Mouse (Mus musculus): ENCODE measurements around the gene Aqr. TPM values are rescaled to one million over a fixed set of nuclear protein-coding genes. Genes with fewer than 3 reads are reported as not detected.

The Aqr gene
- polyA plus RNA-seq, 1 experiment from 2014 or later: 53.2 TPM

DNA sequence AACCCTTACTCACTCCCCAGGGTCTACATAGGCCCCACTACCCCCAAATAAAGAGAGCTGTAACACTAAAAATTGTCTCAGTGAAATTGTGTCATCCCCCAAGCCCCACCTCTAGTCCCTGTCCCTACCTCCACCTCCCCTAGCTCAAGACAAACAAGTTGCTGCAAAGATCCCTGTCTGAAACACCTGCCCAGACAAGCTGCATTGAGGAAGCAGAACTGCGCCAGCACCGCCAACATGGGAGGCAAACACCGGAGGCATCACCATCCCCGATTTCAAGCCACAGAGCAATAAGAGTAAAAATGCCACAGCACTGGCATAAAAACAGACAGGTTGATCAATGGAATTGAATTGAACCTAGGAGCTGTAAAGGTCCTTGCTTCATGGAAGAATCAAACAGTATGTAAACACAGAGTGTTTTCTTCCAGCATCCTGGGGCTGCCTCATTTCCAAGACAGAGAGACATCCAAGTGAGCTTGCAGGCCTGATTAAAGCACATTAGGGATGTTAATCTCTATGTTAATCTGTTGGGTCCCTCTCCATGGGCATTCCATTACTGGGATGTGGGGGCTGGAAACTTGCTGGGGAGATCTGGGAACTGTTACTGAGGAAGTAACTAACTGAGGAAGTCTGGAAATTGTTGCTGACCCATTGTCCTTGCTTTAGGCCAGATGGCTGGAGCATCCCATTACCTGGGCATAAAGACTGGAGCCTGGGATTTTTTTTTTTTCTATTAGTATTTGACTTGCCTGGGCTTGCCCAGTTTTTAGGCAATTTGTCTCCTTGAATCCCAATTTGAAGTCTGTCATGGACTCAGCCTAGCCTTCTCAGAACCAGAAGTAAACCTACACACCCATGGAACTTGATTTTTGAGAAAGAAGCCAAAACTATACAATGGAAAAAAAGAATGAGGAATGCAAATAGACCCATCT lies 8.8 kb downstream of the Aqr start:
- Histone ChIP-seq H3K4me2 (ENCODE audit: low read length) (no peak overlapping the region), H3K27me3 (replicated peaks; ENCODE audit: control insufficient read depth, insufficient read depth, low read length) (no peaks in the 10 kb centered on the region), H3K27ac (ENCODE audit: low read depth) (no peak overlapping the region), H3K9me3 (ENCODE audit: control insufficient read depth, low read length) (no peaks in the 10 kb centered on the region), H3K4me1 (replicated peaks; ENCODE audit: control insufficient read depth, insufficient read depth, low read length) (peaks cover 7% of the 10 kb centered on the region), H3K4me3 (ENCODE audit: low read depth, low read length) (no peak overlapping the region), H3K9ac (ENCODE audit: low read length) (no peak overlapping the region), H3K36me3 (ENCODE audit: control insufficient read depth, insufficient read depth, low read length) (no peaks in the 10 kb centered on the region)
- no peak for DNase-seq (ENCODE audit: low spot score)
- WGBS: 42% methylated on average over 4 of the region's 4 CpGs
- ATAC-seq (replicated peaks; ENCODE audit: low FRiP score, low TSS enrichment, low read depth): no peak

DNA sequence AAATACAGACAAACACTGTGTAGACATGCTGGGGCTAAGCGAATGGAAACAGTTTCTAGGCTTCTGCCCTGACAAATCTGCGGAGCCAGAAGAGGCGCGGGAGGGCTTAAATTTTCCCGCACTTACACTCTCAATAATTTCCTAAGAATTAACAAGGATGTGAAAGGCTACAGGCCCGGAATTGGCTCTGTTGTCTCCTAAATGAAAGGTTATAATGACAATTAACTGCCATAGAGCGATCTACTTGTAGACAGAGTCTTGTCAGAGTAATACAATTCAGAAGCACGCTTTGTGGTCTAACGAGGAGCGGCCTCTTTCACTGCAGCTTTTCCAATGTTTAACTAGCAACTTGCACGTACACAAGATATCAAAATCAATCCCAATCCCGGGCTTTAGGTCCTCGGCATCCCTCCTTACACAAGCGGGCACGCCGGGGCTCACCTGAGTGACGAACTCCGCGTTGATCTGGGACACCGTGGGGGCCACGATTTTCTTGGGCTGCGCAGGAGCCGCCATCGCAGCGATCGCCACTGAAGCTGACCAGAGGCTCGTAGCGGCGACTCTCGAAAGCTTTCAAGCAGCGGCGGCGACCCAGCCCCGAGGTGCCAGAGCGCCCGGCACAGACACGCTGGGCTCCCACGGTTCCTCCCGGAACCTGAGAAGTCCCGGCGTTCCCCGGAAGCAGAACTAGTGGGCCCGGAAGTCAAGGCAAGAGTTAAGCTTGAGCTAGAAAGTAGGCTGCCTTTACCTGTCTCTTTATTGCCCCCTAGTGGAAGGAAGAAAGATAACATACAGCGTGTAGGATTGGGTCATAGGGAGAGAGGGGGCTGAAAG lies 12.0 kb downstream of the Aqr start:
- ATAC-seq (replicated peaks; ENCODE audit: low FRiP score, low TSS enrichment, low read depth) (peak; percentile 94), DNase-seq (ENCODE audit: low spot score) (peak; percentile 81)
- WGBS: under 1% methylated on average over 44 of the region's 44 CpGs
- H3K27ac ChIP-seq (ENCODE audit: low read depth): no peak overlapping the region
- no peaks in the 10 kb centered on the region for H3K9me3 ChIP-seq (ENCODE audit: control insufficient read depth, low read length)
- H3K9ac ChIP-seq (ENCODE audit: low read length): peak overlapping the region; percentile 92
- H3K4me2 ChIP-seq (ENCODE audit: low read length): peak overlapping the region; percentile 71
- peaks cover 7% of the 10 kb centered on the region for H3K4me1 ChIP-seq (replicated peaks; ENCODE audit: control insufficient read depth, insufficient read depth, low read length)
- no peaks in the 10 kb centered on the region for H3K27me3 ChIP-seq (replicated peaks; ENCODE audit: control insufficient read depth, insufficient read depth, low read length)
- H3K4me3 ChIP-seq (ENCODE audit: low read depth, low read length): peak overlapping the region; percentile 99
- H3K36me3 ChIP-seq (ENCODE audit: control insufficient read depth, insufficient read depth, low read length): peaks cover 16% of the 10 kb centered on the region

DNA sequence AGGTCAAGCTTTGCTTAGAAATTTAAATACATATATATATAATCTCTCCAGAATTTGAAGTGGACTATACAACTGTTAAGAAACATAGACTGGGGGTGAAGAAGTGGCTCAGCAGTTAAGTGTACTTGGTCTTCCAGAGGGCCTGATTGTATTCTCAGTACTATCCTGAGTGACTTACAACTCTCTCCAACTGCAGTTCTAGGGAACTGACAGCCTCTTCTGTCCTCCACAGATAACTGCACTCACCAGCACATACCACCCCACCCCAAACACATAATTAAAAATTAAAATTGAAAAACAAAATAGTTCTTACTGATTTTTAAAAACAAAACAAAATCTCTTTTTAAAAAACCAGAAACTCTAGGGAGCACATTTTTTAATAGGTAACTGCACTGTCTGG lies 13.6 kb downstream of the Aqr start:
- H3K4me1 ChIP-seq (replicated peaks; ENCODE audit: control insufficient read depth, insufficient read depth, low read length): peaks cover 7% of the 10 kb centered on the region
- no peak overlapping the region for H3K4me2 ChIP-seq (ENCODE audit: low read length)
- DNase-seq (ENCODE audit: low spot score): no peak
- H3K9ac ChIP-seq (ENCODE audit: low read length): no peak overlapping the region
- H3K36me3 ChIP-seq (ENCODE audit: control insufficient read depth, insufficient read depth, low read length): peaks cover 28% of the 10 kb centered on the region
- no peaks in the 10 kb centered on the region for H3K27me3 ChIP-seq (replicated peaks; ENCODE audit: control insufficient read depth, insufficient read depth, low read length)
- H3K9me3 ChIP-seq (ENCODE audit: control insufficient read depth, low read length): no peaks in the 10 kb centered on the region
- no peak overlapping the region for H3K27ac ChIP-seq (ENCODE audit: low read depth)
- no peak overlapping the region for H3K4me3 ChIP-seq (ENCODE audit: low read depth, low read length)
- no peak for ATAC-seq (replicated peaks; ENCODE audit: low FRiP score, low TSS enrichment, low read depth)

DNA sequence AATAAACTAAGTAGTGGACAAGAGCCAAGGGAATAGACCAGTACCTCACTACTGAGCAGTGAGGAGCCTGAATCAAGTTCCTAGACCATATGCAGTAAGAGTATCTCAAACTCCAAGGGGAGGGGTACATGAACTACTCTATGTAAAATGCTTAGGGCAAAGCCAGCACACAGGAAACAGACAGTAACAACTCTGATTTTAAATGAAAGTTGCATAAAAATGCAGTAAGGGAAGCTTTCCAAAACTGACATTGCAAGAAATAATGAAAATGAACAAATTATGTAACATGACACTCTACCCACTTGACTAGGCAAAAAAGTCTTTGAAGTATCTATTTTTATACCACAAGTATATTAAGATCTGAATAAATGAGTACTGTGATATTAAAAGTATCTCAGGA lies 19.0 kb downstream of the Aqr start:
- Histone ChIP-seq H3K27ac (ENCODE audit: low read depth) (no peak overlapping the region), H3K4me3 (ENCODE audit: low read depth, low read length) (no peak overlapping the region), H3K36me3 (ENCODE audit: control insufficient read depth, insufficient read depth, low read length) (peaks cover 63% of the 10 kb centered on the region), H3K4me2 (ENCODE audit: low read length) (no peak overlapping the region), H3K27me3 (replicated peaks; ENCODE audit: control insufficient read depth, insufficient read depth, low read length) (no peaks in the 10 kb centered on the region), H3K4me1 (replicated peaks; ENCODE audit: control insufficient read depth, insufficient read depth, low read length) (no peaks in the 10 kb centered on the region), H3K9me3 (ENCODE audit: control insufficient read depth, low read length) (no peaks in the 10 kb centered on the region), H3K9ac (ENCODE audit: low read length) (no peak overlapping the region)
- no peak for ATAC-seq (replicated peaks; ENCODE audit: low FRiP score, low TSS enrichment, low read depth)
- DNase-seq (ENCODE audit: low spot score): no peak

DNA sequence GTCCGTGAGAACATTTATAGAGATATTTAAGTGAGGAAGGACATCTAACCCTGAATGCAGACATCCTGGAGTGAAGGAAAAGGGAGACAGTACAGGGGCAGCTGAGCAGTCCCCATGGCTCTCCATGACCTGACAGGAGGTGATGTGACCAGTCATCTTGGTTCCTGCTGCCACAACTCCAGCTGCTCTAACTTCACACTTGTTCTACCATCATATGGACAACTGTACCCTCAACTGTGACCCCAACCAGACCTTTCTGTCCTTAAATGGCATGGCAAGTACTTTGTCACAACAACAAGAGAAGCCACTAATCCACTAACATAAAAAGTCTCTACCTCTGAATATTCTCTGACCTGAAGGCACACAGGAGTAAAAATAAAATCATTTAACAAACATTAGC lies 24.8 kb downstream of the Aqr start:
- no peak overlapping the region for H3K27ac ChIP-seq (ENCODE audit: low read depth)
- no peaks in the 10 kb centered on the region for H3K27me3 ChIP-seq (replicated peaks; ENCODE audit: control insufficient read depth, insufficient read depth, low read length)
- H3K4me2 ChIP-seq (ENCODE audit: low read length): no peak overlapping the region
- WGBS: 95% methylated on average over 1 of the region's 1 CpGs
- H3K36me3 ChIP-seq (ENCODE audit: control insufficient read depth, insufficient read depth, low read length): peaks cover 79% of the 10 kb centered on the region
- H3K9me3 ChIP-seq (ENCODE audit: control insufficient read depth, low read length): no peaks in the 10 kb centered on the region
- ATAC-seq (replicated peaks; ENCODE audit: low FRiP score, low TSS enrichment, low read depth): no peak
- H3K9ac ChIP-seq (ENCODE audit: low read length): no peak overlapping the region
- H3K4me3 ChIP-seq (ENCODE audit: low read depth, low read length): no peak overlapping the region
- H3K4me1 ChIP-seq (replicated peaks; ENCODE audit: control insufficient read depth, insufficient read depth, low read length): no peaks in the 10 kb centered on the region
- DNase-seq (ENCODE audit: low spot score): no peak

DNA sequence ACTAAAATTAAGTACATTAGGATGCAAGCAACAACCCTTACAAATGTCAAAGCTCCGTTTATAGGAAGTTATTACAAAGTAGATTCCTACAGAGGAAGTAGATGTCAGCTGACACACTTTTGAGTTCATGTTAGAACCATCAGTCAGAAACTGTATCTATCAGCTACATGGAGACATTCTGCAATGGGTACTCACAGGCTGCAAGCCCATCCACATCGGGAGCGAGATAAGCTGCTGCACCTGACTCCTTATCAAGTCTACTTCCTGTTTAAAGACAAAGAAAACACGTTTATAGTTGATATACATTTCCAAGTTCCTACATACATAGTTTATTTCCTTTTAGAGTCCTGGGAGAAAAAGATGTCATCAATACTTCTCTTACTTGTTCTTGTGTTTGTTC lies 29.5 kb downstream of the Aqr start:
- 74% methylated on average over 4 of the region's 4 CpGs for WGBS
- no peak overlapping the region for H3K4me3 ChIP-seq (ENCODE audit: low read depth, low read length)
- peaks cover 87% of the 10 kb centered on the region for H3K36me3 ChIP-seq (ENCODE audit: control insufficient read depth, insufficient read depth, low read length)
- H3K4me2 ChIP-seq (ENCODE audit: low read length): no peak overlapping the region
- ATAC-seq (replicated peaks; ENCODE audit: low FRiP score, low TSS enrichment, low read depth): no peak
- no peaks in the 10 kb centered on the region for H3K9me3 ChIP-seq (ENCODE audit: control insufficient read depth, low read length)
- no peaks in the 10 kb centered on the region for H3K4me1 ChIP-seq (replicated peaks; ENCODE audit: control insufficient read depth, insufficient read depth, low read length)
- no peaks in the 10 kb centered on the region for H3K27me3 ChIP-seq (replicated peaks; ENCODE audit: control insufficient read depth, insufficient read depth, low read length)
- no peak overlapping the region for H3K9ac ChIP-seq (ENCODE audit: low read length)
- DNase-seq (ENCODE audit: low spot score): no peak
- H3K27ac ChIP-seq (ENCODE audit: low read depth): no peak overlapping the region

DNA sequence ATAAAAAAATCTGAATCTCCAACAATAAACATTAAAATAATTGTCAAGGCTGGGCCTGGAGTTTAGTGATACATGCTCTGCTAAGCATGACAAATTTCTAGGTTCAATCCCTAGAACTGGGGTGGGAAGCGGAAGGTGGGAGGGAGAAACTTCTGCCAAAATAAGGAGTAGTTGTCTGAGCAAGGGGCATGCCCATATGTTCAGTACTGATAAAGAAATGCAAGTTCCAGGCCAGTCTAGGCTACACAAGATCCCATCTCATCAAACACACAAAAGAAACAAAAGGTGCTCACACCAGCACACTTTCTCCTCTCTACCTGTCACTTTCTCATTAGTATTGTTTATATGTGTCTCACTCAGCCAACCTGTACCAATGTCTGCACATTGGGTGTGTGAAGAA lies 30.2 kb downstream of the Aqr start:
- H3K9me3 ChIP-seq (ENCODE audit: control insufficient read depth, low read length): no peaks in the 10 kb centered on the region
- no peaks in the 10 kb centered on the region for H3K27me3 ChIP-seq (replicated peaks; ENCODE audit: control insufficient read depth, insufficient read depth, low read length)
- H3K4me2 ChIP-seq (ENCODE audit: low read length): no peak overlapping the region
- H3K27ac ChIP-seq (ENCODE audit: low read depth): no peak overlapping the region
- H3K9ac ChIP-seq (ENCODE audit: low read length): no peak overlapping the region
- DNase-seq (ENCODE audit: low spot score) (no peak), ATAC-seq (replicated peaks; ENCODE audit: low FRiP score, low TSS enrichment, low read depth) (no peak)
- peaks cover 89% of the 10 kb centered on the region for H3K36me3 ChIP-seq (ENCODE audit: control insufficient read depth, insufficient read depth, low read length)
- no peaks in the 10 kb centered on the region for H3K4me1 ChIP-seq (replicated peaks; ENCODE audit: control insufficient read depth, insufficient read depth, low read length)
- no peak overlapping the region for H3K4me3 ChIP-seq (ENCODE audit: low read depth, low read length)
- WGBS: 91% methylated on average over 1 of the region's 1 CpGs

DNA sequence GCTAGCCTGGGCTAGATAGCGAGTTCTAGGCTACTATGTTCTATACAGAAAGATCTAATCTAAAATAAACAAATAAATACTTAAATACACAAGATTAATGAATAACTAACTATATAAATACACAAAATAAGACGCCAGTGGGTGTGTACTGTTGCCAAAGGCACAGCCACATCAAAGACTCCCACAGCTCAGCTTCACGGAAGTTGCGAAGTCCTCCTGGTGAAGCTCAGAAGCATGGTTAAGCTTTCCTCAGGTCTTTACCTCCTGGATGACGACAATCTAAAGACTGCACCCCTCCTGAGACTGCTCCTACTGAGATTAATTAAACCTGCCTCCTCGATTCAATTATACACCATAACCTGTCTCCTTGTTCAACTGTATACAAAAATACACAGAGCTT lies 33.6 kb downstream of the Aqr start:
- 92% methylated on average over 6 of the region's 6 CpGs for WGBS
- no peaks in the 10 kb centered on the region for H3K9me3 ChIP-seq (ENCODE audit: control insufficient read depth, low read length)

More for the DNA sequence above, 33.6 kb downstream of the Aqr start:
- peaks cover 92% of the 10 kb centered on the region for H3K36me3 ChIP-seq (ENCODE audit: control insufficient read depth, insufficient read depth, low read length)
- DNase-seq (ENCODE audit: low spot score): no peak
- no peak overlapping the region for H3K4me2 ChIP-seq (ENCODE audit: low read length)
- H3K4me1 ChIP-seq (replicated peaks; ENCODE audit: control insufficient read depth, insufficient read depth, low read length): no peaks in the 10 kb centered on the region
- H3K4me3 ChIP-seq (ENCODE audit: low read depth, low read length): no peak overlapping the region
- no peak for ATAC-seq (replicated peaks; ENCODE audit: low FRiP score, low TSS enrichment, low read depth)
- no peaks in the 10 kb centered on the region for H3K27me3 ChIP-seq (replicated peaks; ENCODE audit: control insufficient read depth, insufficient read depth, low read length)
- no peak overlapping the region for H3K27ac ChIP-seq (ENCODE audit: low read depth)
- H3K9ac ChIP-seq (ENCODE audit: low read length): no peak overlapping the region
